Mouse (Mus musculus): ENCODE data around the gene Tsr3. TPM values are rescaled to one million over a fixed set of nuclear protein-coding genes. Genes with fewer than 3 reads are reported as not detected.

Gene Tsr3
- total RNA-seq (2014; rRNA removed; ENCODE audit: low replicate concordance) (31.2 and 32.4 TPM in 2 replicates), polyA plus RNA-seq (2015; fragmentation: Nextera tagmentation; extraction: Ambion mirVana) (23.4 and 24.3 TPM in 2 replicates)

- H3K27ac ChIP-seq (ENCODE audit: low read depth), result peak within 1 kb of the TSS; percentile 11
- peak; percentile 90 for ATAC-seq (ENCODE audit: insufficient read depth, low read depth)
- peak within 1 kb of the TSS; percentile 79 for H3K9ac ChIP-seq (replicated peaks; ENCODE audit: low read depth, low read length)
- no peaks in the 10 kb centered on the region for H3K9me3 ChIP-seq (replicated peaks; ENCODE audit: control insufficient read depth, low read length)
- H3K4me2 ChIP-seq (ENCODE audit: low read depth, low read length), result peak within 1 kb of the TSS; percentile 87
- no peaks in the 10 kb centered on the region for H3K27me3 ChIP-seq (ENCODE audit: control insufficient read depth, insufficient read depth, low read length)
- H3K4me1 ChIP-seq (ENCODE audit: control insufficient read depth, insufficient read depth), result peaks cover 10% of the 10 kb centered on the region
- H3K36me3 ChIP-seq (replicated peaks; ENCODE audit: control insufficient read depth, insufficient read depth, low read length), result peaks cover 18% of the 10 kb centered on the region
- DNase-seq (ENCODE audit: low spot score), result peak; percentile 73
- H3K4me3 ChIP-seq (ENCODE audit: low read depth, low read length), result peak within 1 kb of the TSS; percentile 82
- whole genome bisulfite sequencing, result under 1% methylated on average over 80 of the region's 80 CpGs
- TF ChIP-seq CTCF (IDR thresholded peaks at IDR 0.05; ENCODE audit: low read depth), result no peak
These were observed at the start of gene Tsr3, which contains the start of gene Gnptg for GRCm38 (mm10) chr17:25239695-25240636. Gene Tsr3 (plus strand): TSS chr17:25240170. Gene Gnptg (minus strand): TSS chr17:25240124.

DNA sequence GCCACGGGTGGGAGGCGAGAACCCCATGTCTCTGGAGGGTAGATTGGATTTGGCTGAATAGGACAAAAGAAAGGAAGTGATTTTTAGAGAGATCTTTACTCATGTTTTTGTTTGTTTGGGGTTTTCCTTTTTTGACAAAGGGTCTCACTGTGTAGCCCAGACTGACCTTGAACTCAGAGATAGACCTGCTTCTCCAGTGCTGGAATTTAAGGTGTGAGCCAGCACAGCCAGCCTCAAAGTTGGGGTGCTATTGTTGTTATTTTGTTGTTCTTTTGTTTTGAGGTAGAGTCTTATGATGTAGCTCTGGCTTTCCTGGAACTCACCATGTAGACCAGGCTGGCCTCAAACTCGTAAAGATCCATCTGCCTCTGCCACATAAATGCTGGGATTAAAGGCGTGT lies 37.6 kb upstream of the Tsr3 start:
- no peak overlapping the region for H3K4me3 ChIP-seq (ENCODE audit: low read depth, low read length)
- H3K4me2 ChIP-seq (ENCODE audit: low read depth, low read length), result no peak overlapping the region
- no peak for TF ChIP-seq EP300 (IDR thresholded peaks at IDR 0.05; ENCODE audit: low read depth)
- no peak for TF ChIP-seq CTCF (IDR thresholded peaks at IDR 0.05; ENCODE audit: low read depth)
- H3K4me1 ChIP-seq (ENCODE audit: control insufficient read depth, insufficient read depth), result no peaks in the 10 kb centered on the region
- no peaks in the 10 kb centered on the region for H3K9me3 ChIP-seq (replicated peaks; ENCODE audit: control insufficient read depth, low read length)
- 89% methylated on average over 4 of the region's 4 CpGs for WGBS
- ATAC-seq (ENCODE audit: insufficient read depth, low read depth), result no peak
- H3K27ac ChIP-seq (ENCODE audit: low read depth), result no peak overlapping the region
- no peaks in the 10 kb centered on the region for H3K27me3 ChIP-seq (ENCODE audit: control insufficient read depth, insufficient read depth, low read length)
- H3K9ac ChIP-seq (replicated peaks; ENCODE audit: low read depth, low read length), result no peak overlapping the region
- DNase-seq (ENCODE audit: low spot score), result no peak
- H3K36me3 ChIP-seq (replicated peaks; ENCODE audit: control insufficient read depth, insufficient read depth, low read length), result peaks cover 68% of the 10 kb centered on the region

- Histone ChIP-seq H3K36me3 (replicated peaks; ENCODE audit: control insufficient read depth, insufficient read depth, low read length) (peaks cover 87% of the 10 kb centered on the region), H3K4me3 (ENCODE audit: low read depth, low read length) (no peak overlapping the region), H3K4me2 (ENCODE audit: low read depth, low read length) (no peak overlapping the region), H3K4me1 (ENCODE audit: control insufficient read depth, insufficient read depth) (no peaks in the 10 kb centered on the region), H3K9me3 (replicated peaks; ENCODE audit: control insufficient read depth, low read length) (no peaks in the 10 kb centered on the region), H3K27ac (ENCODE audit: low read depth) (no peak overlapping the region), H3K9ac (replicated peaks; ENCODE audit: low read depth, low read length) (no peak overlapping the region), H3K27me3 (ENCODE audit: control insufficient read depth, insufficient read depth, low read length) (no peaks in the 10 kb centered on the region)
- TF ChIP-seq EP300 (IDR thresholded peaks at IDR 0.05; ENCODE audit: low read depth), result no peak
- TF ChIP-seq CTCF (IDR thresholded peaks at IDR 0.05; ENCODE audit: low read depth), result no peak
- WGBS, result 90% methylated on average over 4 of the region's 4 CpGs
- ATAC-seq (ENCODE audit: insufficient read depth, low read depth) (no peak), DNase-seq (ENCODE audit: low spot score) (no peak)
These were observed 30.0 kb upstream of the Tsr3 start for GRCm38 (mm10) chr17:25210006-25210405.

DNA sequence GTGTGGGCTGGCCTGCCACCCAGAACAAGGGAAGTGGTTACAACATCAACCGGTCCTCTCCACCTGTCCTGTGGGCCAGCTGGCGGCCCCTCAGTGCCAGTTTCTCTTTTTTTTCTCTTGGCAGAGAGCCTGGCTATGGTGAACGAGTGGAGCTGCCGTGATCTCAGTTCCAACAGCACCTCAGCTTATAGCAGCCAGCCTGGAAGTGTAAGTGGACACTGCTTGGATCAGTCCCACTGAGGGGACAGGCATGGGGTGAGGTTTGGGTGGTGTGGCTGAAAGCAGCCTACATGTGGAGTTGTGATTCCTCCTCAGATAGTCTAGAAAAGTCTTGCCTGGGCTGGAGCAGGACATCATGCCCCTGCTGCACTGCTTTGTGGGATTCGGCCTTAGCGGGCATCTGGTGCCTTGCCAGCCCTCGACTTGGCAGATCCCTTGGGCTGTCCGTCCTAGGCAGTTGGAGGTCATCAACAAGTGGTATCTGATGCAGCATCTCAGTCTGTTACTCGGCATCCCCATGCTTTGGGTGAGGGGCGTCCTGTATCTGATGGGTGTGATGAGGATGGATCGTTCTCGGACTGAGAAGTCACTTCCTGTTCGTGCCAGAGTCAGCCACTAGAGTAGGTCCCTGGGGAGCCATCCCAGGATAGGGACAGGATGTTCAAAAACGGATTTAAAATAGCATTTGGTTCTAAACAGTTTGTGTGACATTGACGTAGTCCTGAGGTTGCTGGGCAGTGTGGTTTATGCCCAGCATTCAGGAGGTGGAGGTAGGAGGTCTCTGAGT lies 29.1 kb upstream of the Tsr3 start:
- no peak overlapping the region for H3K4me2 ChIP-seq (ENCODE audit: low read depth, low read length)
- no peak overlapping the region for H3K9ac ChIP-seq (replicated peaks; ENCODE audit: low read depth, low read length)
- H3K4me3 ChIP-seq (ENCODE audit: low read depth, low read length), result no peak overlapping the region
- WGBS, result 61% methylated on average over 15 of the region's 15 CpGs
- H3K27ac ChIP-seq (ENCODE audit: low read depth), result peak overlapping the region; percentile 27; the same call in 1 of the 2 replicates
- no peaks in the 10 kb centered on the region for H3K9me3 ChIP-seq (replicated peaks; ENCODE audit: control insufficient read depth, low read length)
- no peak for DNase-seq (ENCODE audit: low spot score)
- no peak; the same call in 1 of the 2 replicates for ATAC-seq (ENCODE audit: insufficient read depth, low read depth)
- no peak for TF ChIP-seq EP300 (IDR thresholded peaks at IDR 0.05; ENCODE audit: low read depth)
- TF ChIP-seq CTCF (IDR thresholded peaks at IDR 0.05; ENCODE audit: low read depth), result no peak
- peaks cover 87% of the 10 kb centered on the region for H3K36me3 ChIP-seq (replicated peaks; ENCODE audit: control insufficient read depth, insufficient read depth, low read length)
- no peaks in the 10 kb centered on the region for H3K27me3 ChIP-seq (ENCODE audit: control insufficient read depth, insufficient read depth, low read length)
- H3K4me1 ChIP-seq (ENCODE audit: control insufficient read depth, insufficient read depth), result no peaks in the 10 kb centered on the region

DNA sequence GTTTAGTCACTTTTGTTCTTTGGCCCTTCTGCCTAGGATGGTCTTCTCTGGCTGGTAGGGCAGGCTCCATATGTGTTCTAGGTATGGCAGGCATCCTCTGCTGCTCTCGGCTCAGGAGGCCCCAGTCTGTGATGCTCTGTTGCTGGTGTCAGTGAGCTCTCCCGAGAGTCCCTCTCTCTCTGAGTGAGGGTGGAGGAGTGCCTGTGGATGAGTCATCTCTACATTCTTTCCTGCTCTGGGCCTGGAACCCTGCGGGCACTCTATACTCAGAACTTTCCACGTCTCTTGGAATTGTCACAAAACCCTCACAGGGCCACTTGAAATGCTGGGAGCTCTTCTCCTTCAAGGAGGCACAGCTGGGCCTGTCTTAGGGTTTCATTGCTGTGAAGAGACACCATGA lies 28.3 kb upstream of the Tsr3 start:
- peak overlapping the region; percentile 27; the same call in 1 of the 2 replicates for H3K27ac ChIP-seq (ENCODE audit: low read depth)
- H3K36me3 ChIP-seq (replicated peaks; ENCODE audit: control insufficient read depth, insufficient read depth, low read length), result peaks cover 89% of the 10 kb centered on the region
- no peaks in the 10 kb centered on the region for H3K9me3 ChIP-seq (replicated peaks; ENCODE audit: control insufficient read depth, low read length)
- H3K4me1 ChIP-seq (ENCODE audit: control insufficient read depth, insufficient read depth), result no peaks in the 10 kb centered on the region
- no peak overlapping the region for H3K9ac ChIP-seq (replicated peaks; ENCODE audit: low read depth, low read length)
- no peak for ATAC-seq (ENCODE audit: insufficient read depth, low read depth)
- no peaks in the 10 kb centered on the region for H3K27me3 ChIP-seq (ENCODE audit: control insufficient read depth, insufficient read depth, low read length)
- no peak overlapping the region for H3K4me3 ChIP-seq (ENCODE audit: low read depth, low read length)
- DNase-seq (ENCODE audit: low spot score), result no peak
- 63% methylated on average over 4 of the region's 4 CpGs for WGBS
- no peak for TF ChIP-seq EP300 (IDR thresholded peaks at IDR 0.05; ENCODE audit: low read depth)
- no peak for TF ChIP-seq CTCF (IDR thresholded peaks at IDR 0.05; ENCODE audit: low read depth)
- H3K4me2 ChIP-seq (ENCODE audit: low read depth, low read length), result no peak overlapping the region
